Mouse (Mus musculus) midbrain, embryonic 14.5 days (tissue): ENCODE results near the gene Olfr670. TPM values are rescaled to one million over a fixed set of nuclear protein-coding genes. Genes with fewer than 3 reads are reported as not detected.

Experiments used
- polyA plus RNA-seq: library from polyadenylated mRNA; unstranded; fragments of >200 nt; fragmentation: Nextera tagmentation; extraction: Ambion mirVana; gene quantifications from 2 replicates; pipeline ENCODE4 v1.2.1, GENCODE M21; 2014

Gene Olfr670
- polyA plus RNA-seq, 1 experiment from 2014 or later, result not detected

Other genes starting within 250 kb of the Olfr670 start
- not detected in 2 replicates for gene Usp17le, start 185.2 kb downstream of the Olfr670 start, polyA plus RNA-seq
- gene Usp17lb, start 120.0 kb downstream of the Olfr670 start, polyA plus RNA-seq, result not detected in 2 replicates
- gene Usp17la, start 105.6 kb downstream of the Olfr670 start, polyA plus RNA-seq, result not detected in 2 replicates
- gene Olfr665, start 84.6 kb downstream of the Olfr670 start, polyA plus RNA-seq, result not detected in 2 replicates
- gene Olfr666, start 66.7 kb downstream of the Olfr670 start, polyA plus RNA-seq, result not detected in 2 replicates
- gene Olfr667, start 41.1 kb downstream of the Olfr670 start, polyA plus RNA-seq, result not detected in 2 replicates
- gene Olfr668, start 34.6 kb downstream of the Olfr670 start, polyA plus RNA-seq, result not detected in 2 replicates
- gene Olfr669, start 28.4 kb downstream of the Olfr670 start, polyA plus RNA-seq, result not detected in 2 replicates
- gene Olfr671, start 16.5 kb upstream of the Olfr670 start, polyA plus RNA-seq, result not detected in 2 replicates
- not detected in 2 replicates for gene Olfr672, start 39.4 kb upstream of the Olfr670 start, polyA plus RNA-seq
- not detected in 2 replicates for gene Olfr675, start 65.8 kb upstream of the Olfr670 start, polyA plus RNA-seq
- not detected in 2 replicates for gene Olfr676, start 70.1 kb upstream of the Olfr670 start, polyA plus RNA-seq
- gene Olfr677, start 88.8 kb upstream of the Olfr670 start, polyA plus RNA-seq, result not detected in 2 replicates
- gene Olfr678, start 101.9 kb upstream of the Olfr670 start, polyA plus RNA-seq, result not detected in 2 replicates
- not detected in 2 replicates for gene Olfr679, start 118.6 kb upstream of the Olfr670 start, polyA plus RNA-seq
- not detected in 2 replicates for gene Olfr680-ps1, start 130.2 kb upstream of the Olfr670 start, polyA plus RNA-seq
- gene Olfr681, start 154.2 kb upstream of the Olfr670 start, polyA plus RNA-seq, result not detected in 2 replicates
- not detected in 2 replicates for gene Olfr683, start 184.4 kb upstream of the Olfr670 start, polyA plus RNA-seq
- gene Olfr684, start 201.0 kb upstream of the Olfr670 start, polyA plus RNA-seq, result not detected in 2 replicates
- not detected in 2 replicates for gene Olfr685, start 223.4 kb upstream of the Olfr670 start, polyA plus RNA-seq
- gene Olfr686, start 244.9 kb upstream of the Olfr670 start, polyA plus RNA-seq, result not detected in 2 replicates